Mouse (Mus musculus) testis, adult 2 months (tissue): ENCODE results near the gene Kcnk12. TPM values are rescaled to one million over a fixed set of nuclear protein-coding genes. Genes with fewer than 3 reads are reported as not detected.

Experiments used
- H3K27ac ChIP-seq: fragments of 200-500 bp; 2 replicates; pipeline ENCODE4 v1.5.1; 2012; ENCODE audit warnings: low read depth, low read length; ENCODE audit not compliant: control insufficient read depth, insufficient read depth
- H3K27me3 ChIP-seq: fragments of 200-500 bp; 2 replicates; pipeline ENCODE4 v1.6.1; 2012; ENCODE audit warnings: mild to moderate bottlenecking, low read length, moderate library complexity; ENCODE audit not compliant: control insufficient read depth, insufficient read depth
- H3K36me3 ChIP-seq: fragments of 200-500 bp; 2 replicates; pipeline ENCODE4 v1.6.1; 2012; ENCODE audit warnings: mild to moderate bottlenecking, low read length; ENCODE audit not compliant: control insufficient read depth, insufficient read depth
- H3K4me1 ChIP-seq: fragments of 200-500 bp; 2 replicates; pipeline ENCODE4 v1.6.1; 2012; ENCODE audit warnings: low read length; ENCODE audit not compliant: control insufficient read depth, insufficient read depth
- H3K4me3 ChIP-seq: fragments of 200-500 bp; 2 replicates; pipeline ENCODE4 v1.5.1; 2012; ENCODE audit warnings: low read depth, mild to moderate bottlenecking, low read length, moderate library complexity, mixed read lengths; ENCODE audit not compliant: control insufficient read depth
- CTCF ChIP-seq: fragments of 200-500 bp; IDR thresholded peaks from 2 replicates; pipeline ENCODE4 v1.5.1; 2012; ENCODE audit warnings: low read depth, mild to moderate bottlenecking, inconsistent platforms, low read length, moderate library complexity; ENCODE audit not compliant: control insufficient read depth, insufficient read depth, insufficient replicate concordance
- POLR2A ChIP-seq: fragments of 200-500 bp; IDR thresholded peaks from 2 replicates; pipeline ENCODE4 v1.6.1; 2012; ENCODE audit warnings: low read depth, mild to moderate bottlenecking, inconsistent platforms, low read length, moderate library complexity; ENCODE audit not compliant: control insufficient read depth
- polyA plus RNA-seq: library from polyadenylated mRNA; depleted of rRNA; stranded (reverse); fragments of >200 nt; gene quantifications from 2 replicates; pipeline ENCODE4 v1.2.3, GENCODE M21; 2012

Gene Kcnk12
- polyA plus RNA-seq, 1 experiment, result 1.8 TPM

- H3K27ac ChIP-seq, result no peak overlapping the region
- no peaks in the 10 kb centered on the region for H3K36me3 ChIP-seq
- TF ChIP-seq CTCF (no peak), POLR2A (no peak)
- H3K27me3 ChIP-seq, result no peaks in the 10 kb centered on the region
- H3K4me3 ChIP-seq, result no peak overlapping the region
- H3K4me1 ChIP-seq, result no peaks in the 10 kb centered on the region
Observed at GRCm38 (mm10) chr17:87785721-87786120, 12.1 kb downstream of the Kcnk12 start.

GRCm38 (mm10) chr17:87784911-87785310, 12.9 kb downstream of the Kcnk12 start:
- Histone ChIP-seq H3K27me3 (no peaks in the 10 kb centered on the region), H3K4me3 (no peak overlapping the region), H3K27ac (no peak overlapping the region), H3K36me3 (no peaks in the 10 kb centered on the region), H3K4me1 (no peaks in the 10 kb centered on the region)
- TF ChIP-seq CTCF (no peak), POLR2A (no peak)

- Histone ChIP-seq H3K27ac (no peak overlapping the region), H3K4me3 (no peak overlapping the region), H3K36me3 (no peaks in the 10 kb centered on the region), H3K27me3 (no peaks in the 10 kb centered on the region), H3K4me1 (no peaks in the 10 kb centered on the region)
- no peak for TF ChIP-seq POLR2A
- no peak for TF ChIP-seq CTCF
Observed at GRCm38 (mm10) chr17:87784141-87784831, 13.5 kb downstream of the Kcnk12 start.

- H3K27ac ChIP-seq, result no peak overlapping the region
- no peaks in the 10 kb centered on the region for H3K4me1 ChIP-seq
- no peaks in the 10 kb centered on the region for H3K27me3 ChIP-seq
- H3K4me3 ChIP-seq, result no peak overlapping the region
- TF ChIP-seq CTCF (no peak), POLR2A (no peak)
- H3K36me3 ChIP-seq, result no peaks in the 10 kb centered on the region
Observed at GRCm38 (mm10) chr17:87781244-87781643, 16.6 kb downstream of the Kcnk12 start.

GRCm38 (mm10) chr17:87780164-87780563, 17.6 kb downstream of the Kcnk12 start:
- Histone ChIP-seq H3K36me3 (no peaks in the 10 kb centered on the region), H3K4me3 (no peak overlapping the region), H3K27ac (no peak overlapping the region), H3K27me3 (no peaks in the 10 kb centered on the region), H3K4me1 (no peaks in the 10 kb centered on the region)
- TF ChIP-seq CTCF, result no peak
- TF ChIP-seq POLR2A, result no peak

- H3K27ac ChIP-seq, result no peak overlapping the region
- no peak overlapping the region for H3K4me3 ChIP-seq
- no peaks in the 10 kb centered on the region for H3K36me3 ChIP-seq
- no peaks in the 10 kb centered on the region for H3K4me1 ChIP-seq
- no peak for TF ChIP-seq CTCF
- TF ChIP-seq POLR2A, result no peak
- no peaks in the 10 kb centered on the region for H3K27me3 ChIP-seq
Observed at GRCm38 (mm10) chr17:87774982-87775381, 22.8 kb downstream of the Kcnk12 start.

- Histone ChIP-seq H3K36me3 (no peaks in the 10 kb centered on the region), H3K27ac (no peak overlapping the region), H3K4me3 (no peak overlapping the region), H3K27me3 (no peaks in the 10 kb centered on the region), H3K4me1 (no peaks in the 10 kb centered on the region)
- TF ChIP-seq CTCF (peak; percentile 53; the same call in 1 of the 2 replicates), POLR2A (no peak)
Observed at GRCm38 (mm10) chr17:87773175-87773574, 24.6 kb downstream of the Kcnk12 start.

- TF ChIP-seq CTCF, result no peak
- no peak for TF ChIP-seq POLR2A
- Histone ChIP-seq H3K27me3 (no peaks in the 10 kb centered on the region), H3K27ac (no peak overlapping the region), H3K36me3 (no peaks in the 10 kb centered on the region), H3K4me3 (no peak overlapping the region), H3K4me1 (no peaks in the 10 kb centered on the region)
Observed at GRCm38 (mm10) chr17:87770766-87771165, 27.0 kb downstream of the Kcnk12 start.
